Mouse (Mus musculus) midbrain, postnatal 0 days (tissue): ENCODE results near the gene Gmds. TPM values are rescaled to one million over a fixed set of nuclear protein-coding genes. Genes with fewer than 3 reads are reported as not detected.

Experiments used
- ATAC-seq: fragments of 200-750 bp; cut with Nextera tagmentation; 2 replicates; pipeline ENCODE4 v1.8.0; 2017; ENCODE audit warnings: moderate number of reproducible peaks, mild to moderate bottlenecking, moderate TSS enrichment, moderate library complexity; ENCODE audit not compliant: low FRiP score
- DNase-seq: peaks from one replicate; pipeline ENCODE4 v3.0.0-alpha.2; 2015; ENCODE audit warnings: low spot score
- H3K27ac ChIP-seq: fragments of 300-500 bp; sonication (generic); 2 replicates; pipeline ENCODE4 v1.5.1; 2014; ENCODE audit warnings: low read depth, mild to moderate bottlenecking, low read length, mixed read lengths
- H3K27me3 ChIP-seq: fragments of 300-500 bp; sonication (generic); 2 replicates; pipeline ENCODE4 v1.6.1; 2014; ENCODE audit warnings: low read length, control low read depth, mixed read lengths; ENCODE audit not compliant: insufficient read depth
- H3K36me3 ChIP-seq: fragments of 300-500 bp; sonication (generic); 2 replicates; pipeline ENCODE4 v1.6.1; 2014; ENCODE audit warnings: low read length, control low read depth, mixed read lengths; ENCODE audit not compliant: insufficient read depth
- H3K4me1 ChIP-seq: fragments of 300-500 bp; sonication (generic); 2 replicates; pipeline ENCODE4 v1.6.1; 2014; ENCODE audit warnings: mild to moderate bottlenecking, control low read depth, antibody characterized with exemption, low read length, mixed read lengths; ENCODE audit not compliant: insufficient read depth
- H3K4me2 ChIP-seq: fragments of 300-500 bp; sonication (generic); 2 replicates; pipeline ENCODE4 v1.6.1; 2014; ENCODE audit warnings: low read depth, mild to moderate bottlenecking, low read length, mixed read lengths; ENCODE audit not compliant: poor library complexity, severe bottlenecking
- H3K4me3 ChIP-seq: fragments of 300-500 bp; sonication (generic); 2 replicates; pipeline ENCODE4 v1.5.1; 2014; ENCODE audit warnings: low read depth, mild to moderate bottlenecking, low read length, moderate library complexity
- H3K9ac ChIP-seq: fragments of 300-500 bp; sonication (generic); replicated peaks from 2 replicates; pipeline ENCODE4 v1.6.1; 2014; ENCODE audit warnings: mild to moderate bottlenecking, low read length, moderate library complexity, mixed read lengths; ENCODE audit not compliant: poor library complexity, severe bottlenecking
- H3K9me3 ChIP-seq: fragments of 300-500 bp; sonication (generic); 2 replicates; pipeline ENCODE4 v1.6.1; 2016; ENCODE audit warnings: low read length, control low read depth
- CTCF ChIP-seq: IDR thresholded peaks from 2 replicates; pipeline ENCODE4 v1.5.1; 2016; ENCODE audit warnings: antibody characterized with exemption, mild to moderate bottlenecking
- WGBS: fragments of 180-500 bp; shearing (Covaris S2); extraction: QIAGEN DNeasy Blood & Tissue Kit; methylation state at CpG from one replicate; pipeline ENCODE4 v1.1.7; 2014; 5-methylcytosine and 5-hydroxymethylcytosine counted together
- polyA plus RNA-seq: library from polyadenylated mRNA; unstranded; fragments of >200 nt; fragmentation: Nextera tagmentation; extraction: Ambion mirVana; gene quantifications from 2 replicates; pipeline ENCODE4 v1.2.1, GENCODE M21; 2015
- total RNA-seq: library from RNA; depleted of rRNA; stranded (reverse); fragments of >200 nt; gene quantifications from 2 replicates; pipeline ENCODE4 v1.2.3, GENCODE M21; 2014

The Gmds gene
- total and polyA plus RNA-seq, 2 experiments from 2014 or later: 8.7 to 28.6 TPM

DNA sequence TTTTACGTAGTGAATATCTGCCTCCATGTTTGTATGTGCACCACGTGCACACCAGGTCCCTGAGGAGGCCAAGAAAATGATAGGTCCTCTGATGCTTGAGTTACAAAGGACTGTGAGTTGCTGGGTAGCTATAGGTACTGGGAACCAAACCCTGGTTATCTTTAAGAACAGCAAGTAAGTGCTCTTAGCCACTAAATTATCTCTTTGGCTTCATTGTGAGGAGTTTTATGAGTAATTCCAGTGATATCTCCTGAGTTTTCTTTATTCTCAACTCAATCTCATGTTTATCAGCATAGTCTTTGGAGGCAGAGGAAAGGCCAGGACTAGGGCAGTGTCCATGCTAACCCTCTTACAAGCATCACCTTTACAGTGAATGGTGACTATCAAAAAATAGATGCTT is 370.3 kb downstream of the Gmds start:
- Histone ChIP-seq H3K36me3 (no peaks in the 10 kb centered on the region), H3K27ac (no peak overlapping the region), H3K4me2 (no peak overlapping the region), H3K4me1 (no peaks in the 10 kb centered on the region), H3K4me3 (no peak overlapping the region), H3K9me3 (no peaks in the 10 kb centered on the region), H3K9ac (no peak overlapping the region), H3K27me3 (no peaks in the 10 kb centered on the region)
- no peak for ATAC-seq
- 87% methylated on average over 2 of the region's 2 CpGs for WGBS
- no peak for TF ChIP-seq CTCF
- DNase-seq: no peak

DNA sequence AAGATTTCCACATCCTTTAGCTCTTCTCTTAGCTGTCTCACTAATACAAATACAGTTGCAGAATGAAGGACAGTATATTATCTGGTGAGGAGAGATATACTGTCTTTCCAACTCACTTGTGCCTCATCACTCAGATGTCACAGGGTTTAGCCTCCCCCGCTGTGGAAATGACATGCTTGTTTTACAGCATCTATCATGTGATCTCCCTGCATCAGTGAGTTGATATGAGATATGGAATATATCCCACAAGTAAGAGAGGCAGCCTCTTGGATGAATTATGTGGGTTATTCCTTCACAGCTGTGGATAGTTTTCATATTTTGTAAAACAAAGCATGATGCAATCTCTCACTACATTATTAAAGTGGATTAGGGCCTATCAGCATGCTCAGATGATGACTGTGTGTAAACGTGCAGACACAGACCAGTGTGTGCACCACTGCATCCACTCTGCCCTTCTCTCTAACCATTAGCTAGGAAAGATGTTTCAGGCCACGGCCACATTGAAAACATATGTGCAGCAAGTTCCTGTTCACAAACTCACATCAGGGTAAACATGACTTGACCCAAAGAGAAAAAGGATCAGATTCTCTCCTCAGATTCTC is 371.5 kb downstream of the Gmds start:
- 74% methylated on average over 3 of the region's 3 CpGs for WGBS
- no peak overlapping the region for H3K9ac ChIP-seq
- no peak overlapping the region for H3K4me3 ChIP-seq
- TF ChIP-seq CTCF: no peak
- no peak overlapping the region for H3K4me2 ChIP-seq
- no peaks in the 10 kb centered on the region for H3K9me3 ChIP-seq
- DNase-seq: no peak
- ATAC-seq: no peak
- no peaks in the 10 kb centered on the region for H3K4me1 ChIP-seq
- H3K36me3 ChIP-seq: no peaks in the 10 kb centered on the region
- no peak overlapping the region for H3K27ac ChIP-seq
- no peaks in the 10 kb centered on the region for H3K27me3 ChIP-seq

DNA sequence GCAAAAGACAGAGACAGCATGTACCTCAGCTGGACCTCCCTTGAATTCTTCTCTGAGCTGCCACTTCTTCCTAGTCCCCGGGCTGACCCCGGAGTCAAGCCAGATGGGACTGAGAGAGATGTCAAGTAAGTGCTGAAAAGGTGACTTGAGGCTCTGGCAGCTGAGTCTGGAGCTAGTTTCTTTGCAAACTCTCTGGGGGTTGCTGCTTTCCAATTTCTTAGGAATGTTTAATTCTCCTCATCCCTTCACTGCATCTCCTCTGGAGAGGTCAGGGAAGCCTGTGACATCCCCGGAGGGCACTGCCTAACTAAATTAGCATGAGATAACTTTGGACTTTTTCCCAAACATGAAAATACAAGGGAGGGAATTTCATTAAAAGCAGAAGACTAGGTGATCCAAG is 378.0 kb downstream of the Gmds start:
- Histone ChIP-seq H3K4me2 (no peak overlapping the region), H3K9me3 (no peaks in the 10 kb centered on the region), H3K4me1 (no peaks in the 10 kb centered on the region; the same call in 1 of the 2 replicates), H3K27me3 (no peaks in the 10 kb centered on the region), H3K27ac (no peak overlapping the region), H3K4me3 (no peak overlapping the region), H3K36me3 (no peaks in the 10 kb centered on the region), H3K9ac (no peak overlapping the region)
- 19% methylated on average over 3 of the region's 3 CpGs for WGBS
- no peak for DNase-seq
- no peak for ATAC-seq
- no peak for TF ChIP-seq CTCF

DNA sequence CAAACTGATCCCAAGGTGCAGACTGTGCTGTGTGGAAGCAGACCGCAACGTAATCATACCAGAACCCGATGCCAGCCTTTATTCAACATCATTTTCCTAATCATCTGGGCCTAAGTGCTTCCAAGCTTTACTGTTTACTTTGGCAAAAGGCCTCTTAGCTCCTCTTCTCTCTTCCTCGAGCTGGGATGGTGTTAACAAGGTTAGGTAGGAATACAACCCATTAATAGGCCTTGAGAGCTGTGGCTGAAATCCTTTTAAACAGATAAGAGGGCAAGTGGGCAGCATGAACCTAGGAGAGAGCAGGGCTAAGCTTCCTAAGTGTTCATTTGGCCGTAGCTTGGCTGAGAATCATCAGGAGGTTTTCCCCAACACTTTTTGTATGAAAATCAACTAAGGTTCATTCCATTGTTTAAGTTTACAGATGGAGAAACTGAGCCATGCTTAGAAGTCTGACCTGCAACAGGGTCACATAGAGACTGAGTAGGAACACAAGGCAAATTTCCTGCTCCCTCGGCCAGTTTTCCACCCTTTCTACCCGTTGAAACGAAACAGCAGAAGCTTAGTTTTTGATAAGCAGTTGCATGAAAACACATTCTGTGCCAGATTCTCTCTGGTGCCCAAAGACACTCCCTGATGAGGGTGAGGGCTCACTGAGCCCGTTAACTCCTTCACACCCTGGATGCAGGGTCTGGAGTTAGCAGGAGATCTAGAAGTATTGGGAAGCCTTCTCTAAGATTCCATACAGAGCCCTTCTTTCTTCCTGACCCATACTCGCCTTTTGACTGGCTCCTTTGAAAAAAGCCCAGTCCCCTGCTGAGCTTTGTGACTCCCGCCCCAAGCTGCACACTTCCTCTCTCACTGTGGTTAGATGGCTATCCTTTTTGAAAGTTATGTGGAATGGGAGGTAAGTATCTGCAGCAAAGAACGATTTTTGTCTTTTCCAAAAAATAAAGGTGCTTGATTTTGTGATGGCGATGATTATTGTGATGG is 379.9 kb downstream of the Gmds start:
- no peak overlapping the region for H3K27ac ChIP-seq

DNA sequence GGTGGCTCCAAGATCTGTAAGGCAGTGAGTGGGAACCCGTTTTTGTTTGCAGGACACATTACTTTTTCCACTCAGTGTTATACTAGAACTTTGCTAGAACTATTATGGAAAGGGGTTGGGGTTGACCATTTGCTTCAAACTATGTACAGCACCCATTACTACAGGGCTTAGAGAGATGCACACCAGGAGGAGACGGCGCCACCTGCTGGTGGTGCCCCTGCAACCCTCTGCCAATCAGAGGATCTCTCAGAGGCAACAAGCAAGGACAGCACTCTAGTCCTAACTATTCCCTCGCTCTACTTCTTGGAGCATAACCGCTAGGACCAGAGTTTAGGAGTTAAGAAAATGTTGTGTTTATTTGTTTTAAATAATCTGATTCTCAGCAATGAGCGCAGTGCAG is 382.0 kb downstream of the Gmds start:
- DNase-seq: no peak
- Histone ChIP-seq H3K4me1 (no peaks in the 10 kb centered on the region; the same call in 1 of the 2 replicates), H3K27ac (no peak overlapping the region), H3K9me3 (no peaks in the 10 kb centered on the region), H3K4me3 (no peak overlapping the region), H3K27me3 (no peaks in the 10 kb centered on the region), H3K4me2 (no peak overlapping the region), H3K36me3 (no peaks in the 10 kb centered on the region), H3K9ac (no peak overlapping the region)
- WGBS: 83% methylated on average over 6 of the region's 6 CpGs
- peak; percentile 45 for TF ChIP-seq CTCF
- ATAC-seq: no peak

More for the DNA sequence above, 379.9 kb downstream of the Gmds start:
- no peak for TF ChIP-seq CTCF
- H3K9me3 ChIP-seq: no peaks in the 10 kb centered on the region
- H3K4me1 ChIP-seq: no peaks in the 10 kb centered on the region; the same call in 1 of the 2 replicates
- H3K27me3 ChIP-seq: no peaks in the 10 kb centered on the region
- 57% methylated on average over 13 of the region's 13 CpGs for WGBS
- no peak overlapping the region for H3K4me2 ChIP-seq
- no peak overlapping the region for H3K9ac ChIP-seq
- no peak overlapping the region for H3K4me3 ChIP-seq
- no peaks in the 10 kb centered on the region for H3K36me3 ChIP-seq
- no peak for ATAC-seq
- DNase-seq: no peak

DNA sequence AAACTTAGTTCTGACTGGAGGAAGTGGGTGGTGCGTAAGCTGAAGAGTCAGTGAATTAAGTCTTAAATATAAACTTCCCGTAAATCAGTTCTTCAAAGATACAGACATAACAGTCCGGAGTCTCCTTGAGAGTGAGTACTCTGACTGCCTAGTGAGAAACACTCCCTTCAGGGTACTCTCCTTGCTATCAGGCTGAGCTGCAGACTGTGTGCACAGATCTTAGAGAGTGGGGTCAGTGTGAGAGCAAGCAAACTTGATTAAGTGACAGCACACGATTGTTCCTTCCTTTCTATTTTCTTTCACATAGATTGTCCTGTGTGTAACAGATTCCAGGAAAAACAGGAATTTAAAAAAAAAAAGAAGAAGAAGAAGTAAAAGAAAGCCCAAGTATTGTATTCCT is 382.4 kb downstream of the Gmds start:
- H3K4me2 ChIP-seq: no peak overlapping the region
- H3K4me1 ChIP-seq: no peaks in the 10 kb centered on the region; the same call in 1 of the 2 replicates
- 93% methylated on average over 4 of the region's 4 CpGs for WGBS
- no peaks in the 10 kb centered on the region for H3K27me3 ChIP-seq
- ATAC-seq (no peak), DNase-seq (no peak)
- H3K9me3 ChIP-seq: no peaks in the 10 kb centered on the region
- H3K27ac ChIP-seq: no peak overlapping the region
- H3K9ac ChIP-seq: no peak overlapping the region
- H3K36me3 ChIP-seq: no peaks in the 10 kb centered on the region
- TF ChIP-seq CTCF: no peak
- H3K4me3 ChIP-seq: no peak overlapping the region
